Mouse (Mus musculus) ES-Bruce4 (cell line): Measurements from ENCODE around the gene Hmgxb4.

ENCODE experiments used
- CTCF ChIP-seq: IDR thresholded peaks from one replicate; pipeline ENCODE4 v1.8.1; 2011; ENCODE audit warnings: low read depth, low read length
- EP300 ChIP-seq: IDR thresholded peaks from 2 replicates; pipeline ENCODE4 v1.6.1; 2011; ENCODE audit warnings: low read depth, low read length; ENCODE audit not compliant: insufficient read depth
- POLR2A ChIP-seq: IDR thresholded peaks from one replicate; pipeline ENCODE4 v1.8.1; 2011; ENCODE audit warnings: low read length; ENCODE audit not compliant: insufficient read depth

DNA sequence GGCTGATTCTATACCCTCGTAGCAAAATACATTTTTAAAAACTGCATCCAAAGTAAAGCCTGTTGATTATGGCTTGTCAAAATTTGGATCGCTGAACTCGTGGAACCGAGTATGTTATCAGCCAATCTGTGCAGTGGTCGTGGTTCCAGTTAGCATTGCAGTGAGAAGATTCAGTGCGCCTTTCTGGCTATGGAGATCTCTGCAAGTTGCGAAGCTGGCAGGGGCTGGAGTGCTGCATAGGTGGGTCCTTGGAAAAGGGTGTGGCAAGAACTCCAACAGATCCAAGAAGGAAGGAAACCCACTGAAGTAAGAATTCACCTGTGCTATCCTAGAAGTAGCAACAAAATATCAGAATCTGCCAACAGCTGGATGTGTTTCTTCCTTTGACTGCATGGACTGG, 1.4 kb downstream of the Hmgxb4 start:
- TF ChIP-seq POLR2A (no peak), CTCF (no peak), EP300 (no peak)
